Mouse (Mus musculus): ENCODE results near the gene Gm21093. TPM values are rescaled to one million over a fixed set of nuclear protein-coding genes. Genes with fewer than 3 reads are reported as not detected.

Gene Gm21093
- not detected for total RNA-seq (2023)

GRCm38 (mm10) chr4:42034626-42035025 lies at the start of gene Gm21093:
Gene Gm21093, minus strand, starts transcription at chr4:42034726.

Other genes starting within 250 kb of the Gm21093 start
- not detected for gene Gm21541, start 131.1 kb downstream of the Gm21093 start, total RNA-seq (2023)
- 2.1 TPM for gene Gm20878, start 93.2 kb downstream of the Gm21093 start, total RNA-seq (2023)
- gene Fam205a4, start 68.7 kb downstream of the Gm21093 start, total RNA-seq (2023) = not detected
- not detected for gene Gm3893, start 56.5 kb upstream of the Gm21093 start, total RNA-seq (2023)
- not detected for gene Gm13304, start 80.1 kb upstream of the Gm21093 start, total RNA-seq (2023)
- not detected for gene Gm13306, start 118.7 kb upstream of the Gm21093 start, total RNA-seq (2023)
- not detected for gene Gm13305, start 133.9 kb upstream of the Gm21093 start, total RNA-seq (2023)
- gene Gm10600, start 205.9 kb upstream of the Gm21093 start, total RNA-seq (2023) = not detected
- gene Ccl21b, start 221.0 kb upstream of the Gm21093 start, total RNA-seq (2023) = not detected

All from CD8-positive naive resting alpha-beta T cell, adult 57 days (primary cell).